Mouse (Mus musculus): Measurements from ENCODE around the gene Vmn2r12.
"Not testable (repeated sequence)": the region's sequence is repeated elsewhere in the genome, so short reads cannot be mapped to it uniquely, and the experiment has no call there.

Vmn2r12 gene

DNA sequence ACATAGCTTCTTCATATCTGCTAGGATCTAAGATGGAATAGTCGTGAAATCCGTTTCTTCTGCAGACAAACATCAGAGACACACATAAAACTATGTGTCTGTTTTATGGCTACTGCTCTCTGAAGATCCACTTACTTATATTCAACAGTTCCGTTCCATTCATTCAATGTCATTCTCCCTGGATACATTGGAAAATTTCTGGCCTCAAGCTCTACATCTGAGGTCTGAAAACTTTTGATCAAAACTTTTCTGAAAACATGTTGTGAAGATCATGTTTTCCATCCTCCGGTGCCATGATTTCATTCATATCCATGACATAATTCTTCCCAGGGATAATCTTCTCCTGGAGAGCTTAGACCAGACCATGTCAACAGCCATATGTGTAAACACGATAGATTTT is at the start of gene Vmn2r12:
Vmn2r12 (minus strand) TSS at position 101 of the 400 bp plus-strand sequence.
- CTCF ChIA-PET, result not testable (repeated sequence)

DNA sequence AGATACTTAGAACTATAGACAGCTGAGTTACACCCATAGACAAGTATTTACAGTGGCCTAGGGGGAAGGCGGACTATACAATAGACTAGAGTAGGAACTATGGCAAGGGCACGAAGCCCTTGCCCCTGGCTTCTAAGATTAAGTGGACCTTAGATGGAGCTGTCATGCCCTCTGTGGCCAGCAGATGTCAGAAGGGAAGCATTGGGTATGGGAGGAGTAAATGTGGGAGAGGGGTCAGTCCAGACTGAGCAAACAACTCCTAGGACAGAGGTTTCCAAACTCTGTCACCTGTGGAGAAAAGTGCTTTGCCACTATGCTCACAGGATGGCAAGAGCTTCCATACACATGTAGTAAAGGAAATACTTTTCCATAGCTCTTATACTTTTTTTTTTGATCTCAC is 41.8 kb upstream of the Vmn2r12 start:
- CTCF ChIA-PET, result no interaction called here

DNA sequence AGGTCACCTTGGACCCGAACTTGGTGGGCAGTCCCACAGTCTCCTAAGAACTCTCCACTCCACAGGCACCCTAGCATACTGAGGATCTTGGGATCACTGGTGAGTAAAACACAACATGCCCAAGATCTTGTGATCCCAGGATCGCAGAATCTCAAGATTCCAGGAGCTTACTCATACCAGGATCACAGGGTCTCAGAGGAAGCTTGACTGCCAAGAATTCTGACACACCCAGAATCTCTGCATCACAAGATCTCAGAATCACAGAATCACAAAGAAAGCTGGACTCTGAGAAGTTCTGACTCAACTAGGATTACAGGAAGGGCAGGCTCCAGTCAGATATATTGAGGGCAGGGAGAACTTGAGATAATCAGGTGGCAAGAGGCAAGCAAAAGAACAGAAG is 39.0 kb upstream of the Vmn2r12 start:
- CTCF ChIA-PET, result no interaction called here

DNA sequence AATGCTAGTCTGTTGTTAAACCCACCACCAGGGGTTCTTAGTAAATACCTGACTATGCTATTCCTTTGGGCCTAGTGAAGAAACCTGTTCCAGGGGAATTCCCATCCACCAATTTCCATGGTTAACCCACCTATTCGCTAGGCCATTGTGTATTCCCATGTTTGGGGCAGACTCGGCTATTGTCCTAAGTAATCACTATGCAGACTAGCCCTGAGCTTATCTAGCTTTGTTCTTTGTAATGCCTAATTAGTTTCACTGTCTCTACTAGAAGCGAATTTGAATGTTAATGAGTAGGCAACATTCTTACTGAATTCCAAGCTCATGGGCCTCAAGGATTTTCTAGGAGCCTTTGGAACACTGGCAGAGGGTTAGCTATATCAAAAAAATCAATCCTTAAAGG is 1.3 kb downstream of the Vmn2r12 start:
- CTCF ChIA-PET, result not testable (repeated sequence)

DNA sequence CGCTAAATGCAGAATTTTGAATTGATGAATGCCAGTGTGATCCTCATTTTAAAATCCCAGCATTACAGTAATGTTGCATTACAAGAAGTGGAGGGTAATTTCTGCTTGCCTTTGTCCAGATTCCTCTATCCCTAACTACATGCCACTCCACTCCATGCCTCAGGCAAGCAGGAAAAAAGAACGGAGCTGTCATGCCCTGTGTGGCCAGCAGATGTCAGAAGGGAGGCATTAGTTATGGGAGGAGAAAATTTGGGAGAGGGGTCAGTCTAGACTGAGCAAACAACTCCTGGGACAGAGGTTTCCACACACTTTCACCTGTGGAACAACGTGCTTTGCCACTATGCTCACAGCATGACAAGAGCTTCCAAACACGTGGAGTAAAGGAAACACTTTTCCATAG is 25.7 kb downstream of the Vmn2r12 start:
- CTCF ChIA-PET, result not testable (repeated sequence)

DNA sequence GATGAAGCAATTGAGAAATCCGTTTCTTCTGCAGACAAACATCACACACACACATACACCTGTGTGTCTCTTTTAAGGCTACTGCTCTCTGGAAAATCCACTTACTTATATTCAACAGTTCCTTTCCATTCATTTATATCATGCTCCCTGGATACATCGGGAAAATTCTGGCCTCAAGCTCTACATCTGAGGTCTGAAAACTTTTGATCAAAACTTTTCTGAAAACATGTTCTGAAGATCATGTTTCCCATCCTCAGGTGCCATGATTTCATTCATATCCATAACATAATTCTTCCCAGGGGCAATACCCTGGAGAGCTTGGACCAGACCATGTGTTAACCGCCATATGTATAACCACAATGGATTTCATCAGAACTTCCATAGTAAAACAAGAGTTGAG is 38.3 kb downstream of the Vmn2r12 start, which contains the start of gene Vmn2r11:
Vmn2r11 (minus strand) TSS at position 101 of the 400 bp plus-strand sequence.
- CTCF ChIA-PET, result not testable (repeated sequence)

DNA sequence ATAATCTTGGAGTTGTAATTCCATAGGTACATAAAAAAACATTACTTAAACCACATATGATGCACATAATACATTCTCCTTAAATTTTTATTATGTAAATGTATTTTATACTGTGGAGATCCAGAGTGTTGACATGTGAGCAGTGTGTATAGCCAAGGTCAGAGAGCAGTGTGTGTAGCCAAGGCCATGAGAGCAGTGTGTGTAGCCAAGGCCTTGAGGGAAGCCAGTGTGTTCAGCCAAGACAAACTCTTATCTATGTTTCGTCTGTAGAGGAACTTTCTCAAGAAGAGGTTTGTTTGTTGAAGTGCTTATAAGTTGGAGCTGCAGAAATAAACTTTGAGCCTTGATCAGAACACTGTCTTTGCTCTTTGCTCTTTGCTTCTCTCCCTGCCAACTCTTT is 42.5 kb downstream of the Vmn2r12 start:
- CTCF ChIA-PET, result no interaction called here

Data from spleen, embryonic (tissue).